20 mouse cellular contexts compared by ENCODE assay signal in the genomic region with DNA sequence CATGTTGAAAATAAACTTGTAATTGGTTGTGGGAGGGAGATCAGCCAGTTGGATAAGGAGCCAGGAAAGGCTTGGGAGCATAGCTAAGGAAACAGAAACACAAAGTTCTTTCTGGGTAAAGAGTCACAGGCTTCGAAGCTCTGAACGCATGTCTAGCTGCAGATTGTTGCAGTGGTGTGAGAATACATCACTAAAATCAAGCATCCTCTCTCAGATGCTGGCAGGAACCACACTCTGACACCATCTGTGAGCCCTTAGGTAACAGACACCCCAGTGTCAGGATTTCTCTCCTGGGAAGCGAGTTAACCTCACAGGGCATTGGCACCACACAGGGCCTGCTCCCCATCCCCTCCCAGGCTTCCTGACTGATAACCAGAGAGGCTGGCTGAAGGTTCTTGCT.
"Had no signal": no experiment of that assay in that cellular context is flagged by ENCODE, and none has a peak within 500 bp of the region (broad histone marks: within the 10 kb centered on the region; RNA-seq: fewer than 3 reads in every experiment).

No protein-coding gene starts in this region.

- H3K27me3 ChIP-seq: limb, embryonic 12.5 days; limb, embryonic 15.5 days; midbrain, embryonic 12.5 days; midbrain, embryonic 15.5 days; neural tube, embryonic 12.5 days; neural tube, embryonic 15.5 days had no signal

- DNase-seq: kidney, postnatal 14 days; kidney, postnatal 4 days; liver, postnatal 0 days; lung, embryonic 14.5 days; right cerebral cortex, adult 18-20 months; right cerebral cortex, postnatal 14 days; right cerebral cortex, postnatal 4 days; thymus, adult 2 months; thymus, postnatal 25 days had no signal

- H3K9me3 ChIP-seq: limb, embryonic 12.5 days; limb, embryonic 15.5 days; midbrain, embryonic 12.5 days; midbrain, embryonic 15.5 days; neural tube, embryonic 12.5 days; neural tube, embryonic 15.5 days had no signal

- ATAC-seq: liver, postnatal 0 days; lung, postnatal 0 days; midbrain, embryonic 15.5 days had no signal

- H3K9ac ChIP-seq: limb, embryonic 12.5 days; limb, embryonic 15.5 days; liver, embryonic 14.5 days; liver, postnatal 0 days; lung, embryonic 14.5 days; midbrain, embryonic 12.5 days; midbrain, embryonic 15.5 days; neural tube, embryonic 12.5 days; neural tube, embryonic 15.5 days had no signal

- H3K4me3 ChIP-seq: limb, embryonic 12.5 days; limb, embryonic 15.5 days; midbrain, embryonic 12.5 days; midbrain, embryonic 15.5 days; neural tube, embryonic 12.5 days; neural tube, embryonic 15.5 days had no signal

- H3K27ac ChIP-seq: limb, embryonic 12.5 days; limb, embryonic 15.5 days; liver, embryonic 14.5 days; macrophage; midbrain, embryonic 12.5 days; midbrain, embryonic 15.5 days; neural tube, embryonic 12.5 days; neural tube, embryonic 15.5 days; stomach, postnatal 0 days had no signal

- H3K4me2 ChIP-seq: limb, embryonic 12.5 days; limb, embryonic 15.5 days; liver, embryonic 11.5 days; lung, embryonic 14.5 days; midbrain, embryonic 12.5 days; midbrain, embryonic 15.5 days; neural tube, embryonic 12.5 days; neural tube, embryonic 15.5 days had no signal

- H3K36me3 ChIP-seq: limb, embryonic 12.5 days; limb, embryonic 15.5 days; midbrain, embryonic 12.5 days; midbrain, embryonic 15.5 days; neural tube, embryonic 12.5 days; neural tube, embryonic 15.5 days had no signal

- H3K4me1 ChIP-seq: limb, embryonic 12.5 days; limb, embryonic 15.5 days; midbrain, embryonic 12.5 days; midbrain, embryonic 15.5 days; neural tube, embryonic 12.5 days; neural tube, embryonic 15.5 days had no signal
